Mouse (Mus musculus) ovary, postnatal 10 days (tissue): ENCODE results near the gene Mrps2.

Source experiments
- DNase-seq: peaks from one replicate; pipeline ENCODE4 v3.0.0; 2022; ENCODE audit warnings: low spot score

The Mrps2 gene

GRCm38 (mm10) chr2:28467860-28468485 is at the start of gene Mrps2:
Gene Mrps2, plus strand, starts transcription at chr2:28468066.
- DNase-seq = peak; percentile 69

GRCm38 (mm10) chr2:28419898-28420297 is 48.0 kb upstream of the Mrps2 start:
- peak; percentile 88 for DNase-seq

- no peak for DNase-seq
Observed at GRCm38 (mm10) chr2:28423167-28423566, 44.7 kb upstream of the Mrps2 start.

- no peak for DNase-seq
Observed at GRCm38 (mm10) chr2:28427226-28427625, 40.6 kb upstream of the Mrps2 start.

- no peak for DNase-seq
Observed at GRCm38 (mm10) chr2:28430846-28431245, 37.0 kb upstream of the Mrps2 start.

GRCm38 (mm10) chr2:28432811-28433210 is 35.1 kb upstream of the Mrps2 start:
- no peak for DNase-seq

- no peak for DNase-seq
Observed at GRCm38 (mm10) chr2:28433512-28433911, 34.4 kb upstream of the Mrps2 start.

GRCm38 (mm10) chr2:28435401-28435800 is 32.5 kb upstream of the Mrps2 start:
- DNase-seq = no peak

- DNase-seq = no peak
Observed at GRCm38 (mm10) chr2:28440842-28441241, 27.0 kb upstream of the Mrps2 start.

- DNase-seq = no peak
Observed at GRCm38 (mm10) chr2:28445082-28445481, 22.8 kb upstream of the Mrps2 start.

GRCm38 (mm10) chr2:28446181-28446514 is 21.7 kb upstream of the Mrps2 start:
- DNase-seq = no peak

GRCm38 (mm10) chr2:28446515-28447314 is 21.2 kb upstream of the Mrps2 start, which contains the start of gene Ppp1r26:
Gene Ppp1r26, plus strand, starts transcription at chr2:28446800.
- DNase-seq = no peak

GRCm38 (mm10) chr2:28447315-28447670 is 20.6 kb upstream of the Mrps2 start:
- no peak for DNase-seq

GRCm38 (mm10) chr2:28451663-28452062 is 16.2 kb upstream of the Mrps2 start:
- no peak for DNase-seq

- no peak for DNase-seq
Observed at GRCm38 (mm10) chr2:28453539-28453938, 14.3 kb upstream of the Mrps2 start.

- DNase-seq = no peak
Observed at GRCm38 (mm10) chr2:28456616-28457015, 11.2 kb upstream of the Mrps2 start.

GRCm38 (mm10) chr2:28463919-28464318 is 3.9 kb upstream of the Mrps2 start:
- DNase-seq = no peak

- no peak for DNase-seq
Observed at GRCm38 (mm10) chr2:28464919-28465318, 2.9 kb upstream of the Mrps2 start.

- DNase-seq = peak; percentile 39
Observed at GRCm38 (mm10) chr2:28465836-28466518, 1.9 kb upstream of the Mrps2 start, which contains the start of gene 1700007K13Rik. Gene 1700007K13Rik, minus strand, starts transcription at chr2:28466332.

- DNase-seq = no peak
Observed at GRCm38 (mm10) chr2:28468486-28469225, 790 bp downstream of the Mrps2 start.

- no peak for DNase-seq
Observed at GRCm38 (mm10) chr2:28469461-28469860, 1.6 kb downstream of the Mrps2 start.

GRCm38 (mm10) chr2:28470591-28470990 is 2.7 kb downstream of the Mrps2 start:
- DNase-seq = no peak
